Mouse (Mus musculus): ENCODE measurements around the gene Eif3g. TPM values are rescaled to one million over a fixed set of nuclear protein-coding genes. Genes with fewer than 3 reads are reported as not detected.
A peak's percentile ranks its signal among the peaks of the same experiment; 100 is the strongest.

Eif3g gene
- polyA plus RNA-seq, 1 experiment, result 223 TPM

DNA sequence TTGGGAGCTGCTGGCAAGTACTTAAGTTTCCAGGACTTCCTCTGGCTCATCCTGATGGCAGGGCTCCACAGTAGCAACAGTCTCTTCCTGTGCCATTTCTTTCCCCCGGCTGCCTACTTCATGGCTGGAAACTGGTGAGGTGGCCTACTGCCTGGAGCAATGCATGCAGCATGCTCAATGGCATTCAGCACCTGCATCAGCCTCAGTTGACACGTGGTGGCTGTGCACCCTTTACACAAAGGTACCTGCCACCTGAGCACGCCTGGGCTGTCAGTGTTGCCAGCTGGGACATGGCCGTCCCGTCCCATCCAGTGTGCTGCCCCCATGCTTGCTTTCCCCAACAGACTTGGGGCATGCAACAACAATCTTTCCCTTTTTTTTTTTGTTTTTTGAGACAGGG lies 5.4 kb downstream of the Eif3g start:
- no peak overlapping the region for H3K4me3 ChIP-seq (ENCODE audit: control insufficient read depth, low read depth, low read length)
- H3K27ac ChIP-seq (ENCODE audit: control insufficient read depth, insufficient read depth, low read depth, low read length), result no peak overlapping the region
- peaks cover 9% of the 10 kb centered on the region for H3K36me3 ChIP-seq (ENCODE audit: control insufficient read depth, insufficient read depth, low read length)
- TF ChIP-seq CTCF (IDR thresholded peaks at IDR 0.05; ENCODE audit: control insufficient read depth, insufficient read depth, insufficient replicate concordance, low read depth, low read length) (no peak), POLR2A (IDR thresholded peaks at IDR 0.05; ENCODE audit: control insufficient read depth, low read depth, low read length) (no peak)
- H3K4me1 ChIP-seq (ENCODE audit: control insufficient read depth, insufficient read depth, low read length), result peaks cover 9% of the 10 kb centered on the region
- H3K27me3 ChIP-seq (ENCODE audit: control insufficient read depth, insufficient read depth, low read length), result no peaks in the 10 kb centered on the region

DNA sequence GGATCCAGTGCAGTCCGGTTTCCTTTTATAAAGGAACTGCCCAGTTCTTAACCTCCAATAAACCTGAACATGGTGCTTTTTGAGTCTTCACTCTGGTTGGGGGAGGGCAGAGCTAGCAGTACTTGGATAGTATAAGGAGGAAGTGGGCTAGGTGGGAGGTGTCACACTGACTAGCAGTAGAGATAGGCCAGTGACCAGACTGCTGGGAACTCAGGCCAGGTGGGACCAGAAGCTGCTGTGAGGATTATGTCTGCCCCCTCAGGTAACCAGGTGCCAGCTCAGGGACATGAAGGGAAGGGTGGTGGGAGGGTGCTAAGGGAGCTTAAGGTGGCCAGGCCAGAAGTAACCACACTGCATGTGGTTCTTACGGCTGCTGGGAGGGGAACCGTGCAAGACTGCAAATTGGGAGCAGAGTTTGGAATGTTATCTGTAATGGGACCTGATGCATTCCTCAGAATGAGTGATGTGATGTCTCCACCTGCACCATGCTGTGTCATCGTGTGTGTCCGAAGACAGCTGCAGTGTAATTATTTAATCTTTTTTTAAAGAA lies 6.2 kb downstream of the Eif3g start:
- H3K4me1 ChIP-seq (ENCODE audit: control insufficient read depth, insufficient read depth, low read length), result peaks cover 5% of the 10 kb centered on the region
- H3K4me3 ChIP-seq (ENCODE audit: control insufficient read depth, low read depth, low read length), result no peak overlapping the region
- no peaks in the 10 kb centered on the region for H3K27me3 ChIP-seq (ENCODE audit: control insufficient read depth, insufficient read depth, low read length)
- peaks cover 9% of the 10 kb centered on the region for H3K36me3 ChIP-seq (ENCODE audit: control insufficient read depth, insufficient read depth, low read length)
- H3K27ac ChIP-seq (ENCODE audit: control insufficient read depth, insufficient read depth, low read depth, low read length), result no peak overlapping the region
- TF ChIP-seq CTCF (IDR thresholded peaks at IDR 0.05; ENCODE audit: control insufficient read depth, insufficient read depth, insufficient replicate concordance, low read depth, low read length), result no peak
- no peak for TF ChIP-seq POLR2A (IDR thresholded peaks at IDR 0.05; ENCODE audit: control insufficient read depth, low read depth, low read length)

DNA sequence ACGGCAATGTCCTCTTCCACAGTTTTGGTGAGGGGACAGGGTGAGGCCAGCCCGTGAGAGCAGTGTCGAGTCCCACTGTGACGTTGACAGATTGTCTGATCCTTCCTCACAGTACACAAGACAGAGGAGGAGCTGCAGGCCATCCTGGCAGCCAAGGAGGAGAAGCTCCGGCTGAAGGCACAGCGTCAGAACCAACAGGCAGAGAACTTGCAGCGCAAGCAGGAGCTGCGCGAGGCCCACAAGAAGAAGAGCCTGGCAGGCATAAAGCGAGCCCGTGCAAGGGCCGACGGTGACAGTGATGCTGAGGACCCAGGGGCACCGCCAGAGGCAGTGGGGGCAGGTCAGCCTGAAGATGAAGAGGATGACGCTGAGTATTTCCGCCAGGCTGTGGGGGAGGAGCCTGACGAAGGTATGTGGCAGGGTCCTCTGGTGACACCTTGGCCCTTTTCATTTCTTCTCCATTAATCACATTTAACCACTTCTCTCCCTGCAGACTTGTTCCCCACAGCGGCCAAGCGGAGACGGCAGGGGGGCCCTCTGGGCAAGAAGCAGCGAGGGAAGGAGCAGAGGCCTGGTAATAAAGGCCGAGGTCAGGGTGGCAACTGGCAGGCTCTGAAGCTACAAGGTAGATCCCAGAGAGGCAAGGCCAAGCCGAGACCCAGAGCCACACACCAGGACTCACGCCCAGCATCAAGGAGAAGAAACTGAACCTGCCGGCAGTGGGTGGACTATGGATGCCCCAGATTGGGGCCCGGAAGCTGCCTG lies 6.9 kb downstream of the Eif3g start:
- no peak overlapping the region for H3K27ac ChIP-seq (ENCODE audit: control insufficient read depth, insufficient read depth, low read depth, low read length)
- H3K36me3 ChIP-seq (ENCODE audit: control insufficient read depth, insufficient read depth, low read length), result peaks cover 9% of the 10 kb centered on the region
- no peak overlapping the region for H3K4me3 ChIP-seq (ENCODE audit: control insufficient read depth, low read depth, low read length)
- H3K4me1 ChIP-seq (ENCODE audit: control insufficient read depth, insufficient read depth, low read length), result peaks cover 8% of the 10 kb centered on the region
- TF ChIP-seq POLR2A (IDR thresholded peaks at IDR 0.05; ENCODE audit: control insufficient read depth, low read depth, low read length) (no peak), CTCF (IDR thresholded peaks at IDR 0.05; ENCODE audit: control insufficient read depth, insufficient read depth, insufficient replicate concordance, low read depth, low read length) (no peak)
- no peaks in the 10 kb centered on the region for H3K27me3 ChIP-seq (ENCODE audit: control insufficient read depth, insufficient read depth, low read length)

DNA sequence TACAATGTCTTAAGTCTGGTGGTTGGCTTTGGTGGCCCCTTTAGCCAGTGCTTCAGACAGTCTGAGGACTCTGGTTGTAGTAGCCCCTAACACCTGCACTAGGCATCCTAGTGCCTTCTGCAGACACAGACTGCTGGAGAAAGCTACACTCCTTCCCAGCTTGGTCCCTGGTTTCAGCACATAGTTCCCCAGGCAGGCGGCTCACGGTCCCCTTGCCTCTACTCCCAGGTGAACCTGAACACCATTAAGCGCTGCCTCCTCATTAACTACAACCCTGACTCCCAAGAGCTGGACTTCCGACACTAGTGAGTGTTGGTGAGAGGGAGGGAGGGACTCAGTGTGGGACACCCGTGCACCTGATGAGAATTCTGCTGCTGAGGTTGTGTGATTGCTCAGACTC lies 8.0 kb downstream of the Eif3g start:
- no peak for TF ChIP-seq CTCF (IDR thresholded peaks at IDR 0.05; ENCODE audit: control insufficient read depth, insufficient read depth, insufficient replicate concordance, low read depth, low read length)
- TF ChIP-seq POLR2A (IDR thresholded peaks at IDR 0.05; ENCODE audit: control insufficient read depth, low read depth, low read length), result no peak
- no peak overlapping the region for H3K4me3 ChIP-seq (ENCODE audit: control insufficient read depth, low read depth, low read length)
- no peak overlapping the region for H3K27ac ChIP-seq (ENCODE audit: control insufficient read depth, insufficient read depth, low read depth, low read length)
- H3K4me1 ChIP-seq (ENCODE audit: control insufficient read depth, insufficient read depth, low read length), result peaks cover 9% of the 10 kb centered on the region
- peaks cover 7% of the 10 kb centered on the region for H3K36me3 ChIP-seq (ENCODE audit: control insufficient read depth, insufficient read depth, low read length)
- no peaks in the 10 kb centered on the region for H3K27me3 ChIP-seq (ENCODE audit: control insufficient read depth, insufficient read depth, low read length)

DNA sequence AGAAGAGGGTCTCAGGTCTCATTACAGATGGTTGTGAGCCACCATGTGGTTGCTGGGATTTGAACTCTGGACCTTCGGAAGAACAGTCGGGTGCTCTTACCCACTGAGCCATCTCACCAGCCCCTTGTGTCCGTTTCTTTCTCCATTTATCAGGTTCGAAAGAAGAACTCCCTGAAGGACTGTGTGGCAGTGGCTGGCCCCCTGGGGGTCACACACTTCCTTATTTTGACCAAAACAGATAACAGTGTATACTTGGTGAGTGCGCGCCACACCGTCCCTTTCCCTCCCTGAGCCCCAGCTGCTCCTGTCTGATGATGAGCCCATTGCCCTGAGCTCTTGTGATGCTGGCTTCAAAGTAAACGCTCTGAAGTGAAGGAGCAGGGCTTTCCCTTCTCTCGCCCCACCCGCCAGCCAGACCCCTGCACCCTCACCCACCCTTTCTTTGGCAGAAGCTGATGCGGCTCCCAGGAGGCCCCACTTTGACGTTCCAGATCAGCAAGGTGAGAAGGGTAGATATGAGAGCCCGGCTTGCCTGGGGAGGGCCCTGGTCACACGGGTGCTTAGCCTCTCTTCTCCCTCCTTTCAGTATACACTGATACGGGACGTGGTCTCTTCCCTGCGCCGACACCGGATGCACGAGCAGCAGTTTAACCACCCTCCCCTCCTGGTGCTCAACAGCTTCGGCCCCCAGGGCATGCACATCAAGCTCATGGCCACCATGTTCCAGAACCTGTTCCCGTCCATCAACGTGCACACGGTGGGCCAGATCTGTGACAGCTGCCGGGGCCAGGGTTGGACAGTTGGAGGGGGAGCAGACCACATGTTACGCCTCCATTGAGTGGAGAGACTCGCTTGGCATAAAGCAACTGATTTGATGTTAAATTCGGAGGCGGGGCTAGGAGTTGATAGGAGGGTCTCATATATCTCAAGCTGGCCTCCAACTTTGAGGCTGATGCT lies 9.0 kb downstream of the Eif3g start:
- Histone ChIP-seq H3K36me3 (ENCODE audit: control insufficient read depth, insufficient read depth, low read length) (peaks cover 5% of the 10 kb centered on the region), H3K4me1 (ENCODE audit: control insufficient read depth, insufficient read depth, low read length) (peaks cover 9% of the 10 kb centered on the region), H3K27ac (ENCODE audit: control insufficient read depth, insufficient read depth, low read depth, low read length) (no peak overlapping the region), H3K4me3 (ENCODE audit: control insufficient read depth, low read depth, low read length) (no peak overlapping the region), H3K27me3 (ENCODE audit: control insufficient read depth, insufficient read depth, low read length) (no peaks in the 10 kb centered on the region)
- TF ChIP-seq CTCF (IDR thresholded peaks at IDR 0.05; ENCODE audit: control insufficient read depth, insufficient read depth, insufficient replicate concordance, low read depth, low read length) (no peak), POLR2A (IDR thresholded peaks at IDR 0.05; ENCODE audit: control insufficient read depth, low read depth, low read length) (no peak)

DNA sequence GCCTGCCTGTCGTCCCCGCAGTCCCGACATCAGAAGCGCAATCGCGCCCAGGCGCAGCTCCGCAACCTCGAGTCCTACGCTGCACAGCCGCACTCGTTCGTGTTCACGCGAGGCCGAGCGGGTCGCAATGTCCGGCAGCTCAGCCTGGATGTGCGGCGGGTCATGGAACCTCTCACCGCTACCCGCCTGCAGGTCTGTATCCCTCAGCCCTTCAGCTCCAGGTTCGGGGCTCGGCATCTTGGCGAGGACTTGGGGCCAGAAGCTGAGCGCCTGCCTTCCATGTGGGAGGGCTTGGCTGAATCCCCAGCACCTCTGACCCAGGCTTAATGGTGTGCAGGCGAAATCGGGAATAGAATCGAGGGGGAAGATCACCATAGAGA lies 10.0 kb downstream of the Eif3g start:
- TF ChIP-seq POLR2A (IDR thresholded peaks at IDR 0.05; ENCODE audit: control insufficient read depth, low read depth, low read length) (no peak), CTCF (IDR thresholded peaks at IDR 0.05; ENCODE audit: control insufficient read depth, insufficient read depth, insufficient replicate concordance, low read depth, low read length) (no peak)
- H3K4me3 ChIP-seq (ENCODE audit: control insufficient read depth, low read depth, low read length), result peak overlapping the region; percentile 93
- peaks cover 5% of the 10 kb centered on the region for H3K36me3 ChIP-seq (ENCODE audit: control insufficient read depth, insufficient read depth, low read length)
- no peaks in the 10 kb centered on the region for H3K27me3 ChIP-seq (ENCODE audit: control insufficient read depth, insufficient read depth, low read length)
- H3K4me1 ChIP-seq (ENCODE audit: control insufficient read depth, insufficient read depth, low read length), result peaks cover 9% of the 10 kb centered on the region
- H3K27ac ChIP-seq (ENCODE audit: control insufficient read depth, insufficient read depth, low read depth, low read length), result peak overlapping the region; percentile 70; the same call in 1 of the 2 replicates

Measured in testis, adult 2 months (tissue).